Mouse (Mus musculus) erythroblast, adult 5-6 weeks (primary cell): ENCODE data around the gene Hcn4. TPM values are rescaled to one million over a fixed set of nuclear protein-coding genes. Genes with fewer than 3 reads are reported as not detected.

ENCODE experiments used
- ATAC-seq: replicated peaks from 2 replicates; pipeline ENCODE4 v1.8.0; 2016; ENCODE audit warnings: moderate number of reproducible peaks, mild to moderate bottlenecking, moderate TSS enrichment, inconsistent platforms; ENCODE audit not compliant: poor library complexity, low FRiP score, severe bottlenecking
- total RNA-seq, 2 experiments: library from RNA; stranded (forward) in 1 of 2; stranded (reverse) in 1 of 2; fragments of 150-400 nt in 1 of 2; fragments of 200-764, 138-1000 nt in 1 of 2; gene quantifications; 2 replicates each; pipeline versions ENCODE4 v1.2.3 to v1.2.4; 2015 to 2017; ENCODE audit warnings: low replicate concordance in 2 of 2

Hcn4 gene
- total RNA-seq, 2 experiments from 2014 or later, result not detected

- no peak for ATAC-seq
These were observed 21.4 kb downstream of the Hcn4 start for GRCm38 (mm10) chr9:58844597-58844996.

- ATAC-seq, result no peak
These were observed 23.8 kb downstream of the Hcn4 start for GRCm38 (mm10) chr9:58847008-58847407.

DNA sequence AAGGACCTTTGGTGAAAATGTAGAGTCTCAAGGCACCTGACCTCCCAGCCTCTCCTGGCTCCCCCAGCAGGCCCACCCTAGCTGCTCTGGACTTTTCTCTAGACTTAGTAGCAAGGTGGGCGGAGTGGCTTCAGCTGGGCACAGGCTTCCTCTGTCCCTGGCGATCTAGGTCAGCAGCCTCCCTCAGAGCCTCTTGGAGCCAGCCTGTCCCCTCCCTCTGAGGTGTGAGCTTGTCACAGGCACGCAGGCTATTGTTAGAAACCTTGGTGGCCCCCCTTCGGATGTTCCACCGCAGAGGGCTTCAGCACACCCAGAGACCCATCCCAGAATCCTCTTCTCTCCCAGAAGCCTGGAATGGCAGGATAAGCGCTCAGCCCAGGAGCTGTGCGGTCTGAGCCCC, 24.5 kb downstream of the Hcn4 start:
- no peak for ATAC-seq

DNA sequence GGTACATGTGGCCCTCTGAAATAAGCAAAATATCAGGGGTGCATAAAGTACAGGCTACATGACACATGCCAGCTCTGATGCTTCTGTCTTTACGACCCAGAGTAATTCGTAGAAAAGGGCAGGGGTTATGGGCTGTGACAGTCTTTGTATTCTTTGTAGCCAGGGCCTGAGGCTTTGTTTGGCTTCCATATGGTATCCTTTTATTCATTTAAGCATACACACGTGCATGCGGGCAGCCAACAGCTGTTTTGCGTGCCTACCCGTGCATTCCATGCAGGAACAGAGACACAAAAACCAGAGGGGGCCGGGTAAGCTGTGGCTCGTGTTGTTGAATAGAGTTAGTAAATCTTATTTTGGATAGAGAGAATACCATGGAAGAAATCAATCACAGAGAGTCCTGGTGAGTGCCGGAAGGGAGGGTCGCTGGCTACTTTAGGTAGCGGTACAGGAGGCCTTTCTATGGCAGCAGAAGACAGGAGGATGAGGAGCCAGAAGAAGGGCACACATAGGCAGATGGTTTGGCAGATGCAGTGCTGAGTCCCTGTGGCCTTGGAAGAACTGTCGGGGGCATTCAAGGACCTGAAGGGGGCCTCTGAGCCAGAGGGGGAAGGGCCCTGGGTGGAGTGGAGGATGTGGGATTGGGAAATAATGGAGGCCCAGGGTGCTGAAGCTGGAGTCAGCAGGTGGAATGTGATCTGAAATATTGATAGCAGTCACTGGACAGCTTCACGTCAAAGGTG, 26.5 kb downstream of the Hcn4 start:
- ATAC-seq, result no peak

DNA sequence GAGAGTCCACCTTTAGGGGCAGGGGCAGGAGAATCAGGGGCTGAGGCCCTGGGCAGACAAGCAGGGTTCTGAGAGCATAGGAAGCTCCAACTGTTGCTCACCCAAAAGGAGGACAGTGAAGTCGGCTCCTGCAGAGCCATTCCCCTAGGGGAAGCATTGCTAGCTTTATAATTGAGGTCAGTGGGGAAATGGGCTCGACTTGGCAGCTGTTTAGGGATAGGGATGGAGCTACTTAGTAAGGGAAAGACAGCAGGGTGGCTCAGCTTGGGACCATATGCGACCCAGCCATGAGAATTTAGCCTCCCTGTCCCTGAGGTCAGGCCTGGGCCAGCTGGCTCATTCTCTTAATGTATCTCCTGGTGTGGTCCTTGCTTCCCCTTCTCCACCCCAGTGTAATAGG, 31.7 kb downstream of the Hcn4 start:
- ATAC-seq, result no peak

GRCm38 (mm10) chr9:58859080-58859635, 35.9 kb downstream of the Hcn4 start:
- no peak for ATAC-seq

GRCm38 (mm10) chr9:58863826-58864225, 40.6 kb downstream of the Hcn4 start:
- ATAC-seq, result no peak

GRCm38 (mm10) chr9:58871141-58871540, 47.9 kb downstream of the Hcn4 start:
- ATAC-seq, result no peak

- ATAC-seq, result no peak
These were observed 50.5 kb downstream of the Hcn4 start for GRCm38 (mm10) chr9:58873541-58874324.

- no peak; the same call in 1 of the 2 replicates for ATAC-seq
These were observed 51.1 kb downstream of the Hcn4 start for GRCm38 (mm10) chr9:58874354-58874753.

DNA sequence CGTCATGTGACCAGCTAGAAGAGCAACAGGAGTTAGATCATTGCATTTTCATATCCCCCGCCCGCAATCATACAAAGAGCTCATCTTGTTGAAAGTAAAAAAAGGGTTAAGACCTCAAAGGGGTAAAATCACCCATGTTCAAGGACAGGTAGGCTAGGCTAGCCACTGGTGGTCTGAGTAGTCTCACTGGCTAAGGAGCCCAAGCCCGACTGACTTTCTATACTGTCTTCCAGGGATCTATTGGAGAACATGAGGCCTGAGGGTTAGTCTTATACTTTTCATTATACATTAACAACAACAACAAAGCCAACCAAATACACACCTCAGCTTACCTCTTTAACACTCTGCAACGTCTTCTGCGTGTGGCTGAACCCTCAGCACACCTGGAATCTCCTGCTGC, 52.2 kb downstream of the Hcn4 start:
- ATAC-seq, result no peak

- ATAC-seq, result no peak
These were observed 53.9 kb downstream of the Hcn4 start for GRCm38 (mm10) chr9:58876946-58877625.

GRCm38 (mm10) chr9:58879836-58880235, 56.6 kb downstream of the Hcn4 start:
- no peak for ATAC-seq

- ATAC-seq, result no peak
These were observed 59.5 kb downstream of the Hcn4 start for GRCm38 (mm10) chr9:58882686-58883085.

GRCm38 (mm10) chr9:58889782-58890448, 66.7 kb downstream of the Hcn4 start:
- ATAC-seq, result no peak

- no peak for ATAC-seq
These were observed 67.7 kb downstream of the Hcn4 start for GRCm38 (mm10) chr9:58890893-58891292.

GRCm38 (mm10) chr9:58891840-58892640, 68.8 kb downstream of the Hcn4 start:
- ATAC-seq, result no peak

GRCm38 (mm10) chr9:58899602-58900001, 76.4 kb downstream of the Hcn4 start:
- no peak for ATAC-seq
